Comparison of ENCODE assay signal across 10 mouse cellular contexts in genomic region chr12:83337077-83337775, GRCm38 (mm10).
DNase-seq lines count a peak whose midpoint lies in the region; ATAC-seq and TF ChIP-seq lines count a peak whose summit lies in the region.
"Had no signal": no experiment of that assay in that cellular context is flagged by ENCODE, and none has a peak within 500 bp of the region (broad histone marks: within the 10 kb centered on the region; RNA-seq: fewer than 3 reads in every experiment).

No protein-coding gene starts in this region.

- H3K27me3 ChIP-seq in forebrain, embryonic 16.5 days (replicated peaks; ENCODE audit: control insufficient read depth, insufficient read depth, low read length): no peaks in the 10 kb centered on the region

- 0 out of 2 replicates have a peak overlapping the region, but pooled peaks have one; percentile 3 for H3K4me3 ChIP-seq in forebrain, embryonic 16.5 days (replicated peaks; ENCODE audit: low read length)
- H3K4me3 ChIP-seq in gastrocnemius, adult 2 months: no peak overlapping the region

- intact Hi-C loops in gastrocnemius, adult 2 months (cut with DNase I): loop anchor here (10.0 kb wide), 1 partner anchor 222 kb away; no protein-coding TSS in a partner anchor

- H3K9ac ChIP-seq in forebrain, embryonic 16.5 days (replicated peaks; ENCODE audit: low read depth, low read length): 0 out of 2 replicates have a peak overlapping the region, but pooled peaks have one; percentile 30

- H3K27ac ChIP-seq in forebrain, embryonic 16.5 days (ENCODE audit: low read length): peak overlapping the region; percentile 67
- H3K27ac ChIP-seq in gastrocnemius, adult 2 months: no peak overlapping the region
- H3K27ac ChIP-seq: stomach, postnatal 0 days had no signal

- TF ChIP-seq CTCF in gastrocnemius, adult 2 months (IDR thresholded peaks at IDR 0.05): no peak

- H3K4me1 ChIP-seq in forebrain, embryonic 16.5 days (replicated peaks; ENCODE audit: control insufficient read depth, insufficient read depth, low read length): peaks cover 17% of the 10 kb centered on the region

- peak overlapping the region; percentile 34 for H3K4me2 ChIP-seq in forebrain, embryonic 16.5 days (ENCODE audit: low read length)

- peak; percentile 65 to 67 for DNase-seq in cerebellum, postnatal 10 days
- no peak for DNase-seq in cerebellum, adult 9-10 months
- peak; percentile 9 for DNase-seq in 3T3-L1 (ENCODE audit: low read depth, low spot score)
- peak; percentile 50 for DNase-seq in mesoderm, embryonic 11.5 days (ENCODE audit: low read depth, low spot score)
- no peak for DNase-seq in gastrocnemius, adult 2 months
- no peak for DNase-seq in urinary bladder, postnatal 25 days (ENCODE audit: low spot score)
- no peak for DNase-seq in lung, postnatal 36 days
- DNase-seq: right cerebral cortex, adult 18-20 months had no signal

- 12% methylated on average over 13 of the region's 13 CpGs for WGBS in forebrain, embryonic 16.5 days

- no peaks in the 10 kb centered on the region for H3K9me3 ChIP-seq in forebrain, embryonic 16.5 days (ENCODE audit: control insufficient read depth, low read length)

- ATAC-seq in forebrain, embryonic 16.5 days: 0 out of 2 replicates have a peak, but pooled peaks have one; percentile 36

- no peaks in the 10 kb centered on the region for H3K36me3 ChIP-seq in forebrain, embryonic 16.5 days (ENCODE audit: control insufficient read depth, insufficient read depth)

Comparison
In these comparisons a context has a peak if more than half of its experiments do, and no peak if none do; other contexts are left out.
1. DNase-seq: peak in cerebellum, postnatal 10 days (2 of 2), 3T3-L1 (single experiment) and mesoderm, embryonic 11.5 days (single experiment); none in cerebellum, adult 9-10 months (single experiment), gastrocnemius, adult 2 months (single experiment), urinary bladder, postnatal 25 days (single experiment) and lung, postnatal 36 days (single experiment).